Mouse (Mus musculus) liver, embryonic 11.5 days (tissue): ENCODE measurements around the gene Cbx5. TPM values are rescaled to one million over a fixed set of nuclear protein-coding genes. Genes with fewer than 3 reads are reported as not detected.
A peak's percentile ranks its signal among the peaks of the same experiment; 100 is the strongest.

ENCODE experiments used
- ATAC-seq: fragments of 200-750 bp; cut with Nextera tagmentation; replicated peaks from 2 replicates; pipeline ENCODE4 v1.8.0; 2017; ENCODE audit warnings: moderate number of reproducible peaks, mild to moderate bottlenecking, moderate TSS enrichment, moderate library complexity; ENCODE audit not compliant: low FRiP score
- DNase-seq: peaks from one replicate; pipeline ENCODE4 v3.0.0-alpha.2; 2017; ENCODE audit warnings: low spot score
- H3K27ac ChIP-seq: fragments of 300-500 bp; sonication (generic); 2 replicates; pipeline ENCODE4 v1.5.1; 2014; ENCODE audit warnings: mild to moderate bottlenecking, low read depth, low read length, control low read depth
- H3K27me3 ChIP-seq: fragments of 300-500 bp; sonication (generic); replicated peaks from 2 replicates; pipeline ENCODE4 v1.6.1; 2014; ENCODE audit warnings: low read length, mixed read lengths; ENCODE audit not compliant: control insufficient read depth, insufficient read depth
- H3K36me3 ChIP-seq: fragments of 300-500 bp; sonication (generic); 2 replicates; pipeline ENCODE4 v1.6.1; 2014; ENCODE audit warnings: mild to moderate bottlenecking, low read length, moderate library complexity, mixed read lengths; ENCODE audit not compliant: control insufficient read depth, insufficient read depth
- H3K4me1 ChIP-seq: fragments of 300-500 bp; sonication (generic); replicated peaks from 2 replicates; pipeline ENCODE4 v1.6.1; 2014; ENCODE audit warnings: low read length, mixed read lengths; ENCODE audit not compliant: control insufficient read depth, insufficient read depth
- H3K4me2 ChIP-seq: fragments of 300-500 bp; sonication (generic); 2 replicates; pipeline ENCODE4 v1.6.1; 2014; ENCODE audit warnings: mild to moderate bottlenecking, control low read depth, moderate library complexity
- H3K4me3 ChIP-seq: fragments of 300-500 bp; sonication (generic); 2 replicates; pipeline ENCODE4 v1.5.1; 2014; ENCODE audit warnings: low read depth, low read length, control low read depth
- H3K9ac ChIP-seq: fragments of 300-500 bp; sonication (generic); 2 replicates; pipeline ENCODE4 v1.6.1; 2014; ENCODE audit warnings: low read depth, low read length, control low read depth
- H3K9me3 ChIP-seq: fragments of 300-500 bp; sonication (generic); 2 replicates; pipeline ENCODE4 v1.6.1; 2016; ENCODE audit warnings: low read length, inconsistent platforms, mixed read lengths; ENCODE audit not compliant: control insufficient read depth
- WGBS: fragments of 180-500 bp; shearing (Covaris S2); extraction: QIAGEN DNeasy Blood & Tissue Kit; methylation state at CpG from one replicate; pipeline ENCODE4 v1.1.7; 2014; 5-methylcytosine and 5-hydroxymethylcytosine counted together
- polyA plus RNA-seq: library from polyadenylated mRNA; unstranded; fragments of >200 nt; fragmentation: Nextera tagmentation; extraction: Ambion mirVana; gene quantifications from 2 replicates; pipeline ENCODE4 v1.2.1, GENCODE M21; 2014

The Cbx5 gene
- polyA plus RNA-seq = 116 and 126 TPM in 2 replicates

GRCm38 (mm10) chr15:103239685-103240159 is at the start of gene Cbx5:
Gene Cbx5, minus strand, starts transcription at chr15:103239816.
- Histone ChIP-seq H3K4me3 (peak within 1 kb of the TSS; percentile 88), H3K4me2 (peak within 1 kb of the TSS; percentile 90), H3K9me3 (no peaks in the 10 kb centered on the region), H3K4me1 (peaks cover 22% of the 10 kb centered on the region), H3K9ac (peak within 1 kb of the TSS; percentile 99), H3K36me3 (peaks cover 33% of the 10 kb centered on the region), H3K27me3 (no peaks in the 10 kb centered on the region), H3K27ac (peak within 1 kb of the TSS; percentile 95)
- under 1% methylated on average over 39 of the region's 39 CpGs for WGBS
- ATAC-seq = peak; percentile 83
- peak; percentile 91 for DNase-seq

GRCm38 (mm10) chr15:103285778-103286417 is 46.3 kb upstream of the Cbx5 start:
- Histone ChIP-seq H3K4me3 (no peak overlapping the region), H3K4me2 (no peak overlapping the region), H3K27me3 (no peaks in the 10 kb centered on the region), H3K9me3 (no peaks in the 10 kb centered on the region), H3K36me3 (peaks cover 12% of the 10 kb centered on the region), H3K9ac (0 out of 2 replicates have a peak overlapping the region, but pooled peaks have one; percentile 4), H3K4me1 (peaks cover 13% of the 10 kb centered on the region), H3K27ac (no peak overlapping the region)
- no peak for DNase-seq
- 79% methylated on average over 1 of the region's 1 CpGs for WGBS
- ATAC-seq = no peak

- Histone ChIP-seq H3K9ac (no peak overlapping the region), H3K27ac (no peak overlapping the region), H3K36me3 (peaks cover 7% of the 10 kb centered on the region), H3K4me2 (no peak overlapping the region), H3K4me3 (no peak overlapping the region), H3K9me3 (no peaks in the 10 kb centered on the region), H3K4me1 (peaks cover 18% of the 10 kb centered on the region), H3K27me3 (no peaks in the 10 kb centered on the region)
- 33% methylated on average over 2 of the region's 2 CpGs for WGBS
- ATAC-seq (no peak), DNase-seq (no peak)
These were observed 45.0 kb upstream of the Cbx5 start for GRCm38 (mm10) chr15:103284647-103285046.

GRCm38 (mm10) chr15:103284066-103284465 is 44.5 kb upstream of the Cbx5 start:
- Histone ChIP-seq H3K4me2 (no peak overlapping the region), H3K4me3 (no peak overlapping the region), H3K4me1 (peaks cover 18% of the 10 kb centered on the region), H3K9me3 (no peaks in the 10 kb centered on the region), H3K27ac (no peak overlapping the region), H3K36me3 (peaks cover 7% of the 10 kb centered on the region), H3K9ac (no peak overlapping the region), H3K27me3 (no peaks in the 10 kb centered on the region)
- 64% methylated on average over 3 of the region's 3 CpGs for WGBS
- ATAC-seq (no peak), DNase-seq (no peak)

- peak overlapping the region; percentile 16; the same call in 1 of the 2 replicates for H3K9ac ChIP-seq
- no peak for ATAC-seq
- no peak overlapping the region; the same call in 1 of the 2 replicates for H3K4me2 ChIP-seq
- H3K4me1 ChIP-seq = peaks cover 35% of the 10 kb centered on the region
- WGBS = 80% methylated on average over 3 of the region's 3 CpGs
- no peaks in the 10 kb centered on the region for H3K9me3 ChIP-seq
- H3K36me3 ChIP-seq = peaks cover 3% of the 10 kb centered on the region; the same call in 1 of the 2 replicates
- H3K27ac ChIP-seq = peak overlapping the region; percentile 53; the same call in 1 of the 2 replicates
- H3K4me3 ChIP-seq = no peak overlapping the region; the same call in 1 of the 2 replicates
- no peaks in the 10 kb centered on the region for H3K27me3 ChIP-seq
- DNase-seq = no peak
These were observed 42.0 kb upstream of the Cbx5 start for GRCm38 (mm10) chr15:103281465-103282205.

GRCm38 (mm10) chr15:103280817-103281464 is 41.3 kb upstream of the Cbx5 start:
- Histone ChIP-seq H3K36me3 (no peaks in the 10 kb centered on the region), H3K4me2 (peak overlapping the region; percentile 6; the same call in 1 of the 2 replicates), H3K4me3 (no peak overlapping the region), H3K4me1 (peaks cover 35% of the 10 kb centered on the region), H3K27me3 (no peaks in the 10 kb centered on the region), H3K9ac (peak overlapping the region; percentile 16; the same call in 1 of the 2 replicates), H3K9me3 (no peaks in the 10 kb centered on the region), H3K27ac (peak overlapping the region; percentile 53; the same call in 1 of the 2 replicates)
- WGBS = 32% methylated on average over 3 of the region's 3 CpGs
- DNase-seq = no peak
- ATAC-seq = no peak; the same call in 1 of the 2 replicates

- Histone ChIP-seq H3K4me3 (no peak overlapping the region), H3K36me3 (no peaks in the 10 kb centered on the region), H3K27ac (no peak overlapping the region), H3K4me1 (peaks cover 33% of the 10 kb centered on the region), H3K9ac (no peak overlapping the region), H3K27me3 (no peaks in the 10 kb centered on the region), H3K4me2 (no peak overlapping the region), H3K9me3 (no peaks in the 10 kb centered on the region)
- DNase-seq = no peak
- ATAC-seq = no peak
- WGBS = 50% methylated on average over 3 of the region's 3 CpGs
These were observed 40.1 kb upstream of the Cbx5 start for GRCm38 (mm10) chr15:103279750-103280149.

GRCm38 (mm10) chr15:103277949-103278348 is 38.3 kb upstream of the Cbx5 start:
- 71% methylated on average over 7 of the region's 7 CpGs for WGBS
- Histone ChIP-seq H3K9me3 (no peaks in the 10 kb centered on the region), H3K4me1 (peaks cover 45% of the 10 kb centered on the region), H3K4me3 (no peak overlapping the region), H3K27me3 (no peaks in the 10 kb centered on the region), H3K4me2 (no peak overlapping the region), H3K36me3 (no peaks in the 10 kb centered on the region), H3K27ac (peak overlapping the region; percentile 25; the same call in 1 of the 2 replicates), H3K9ac (0 out of 2 replicates have a peak overlapping the region, but pooled peaks have one; percentile 20)
- DNase-seq (no peak), ATAC-seq (no peak)
